Mouse (Mus musculus) midbrain, embryonic 10.5 days (tissue): Measurements from ENCODE around the gene Cradd. TPM values are rescaled to one million over a fixed set of nuclear protein-coding genes. Genes with fewer than 3 reads are reported as not detected.

Experiments used
- DNase-seq: peaks from one replicate; pipeline ENCODE4 v3.0.0-alpha.2; 2017; ENCODE audit warnings: low spot score
- H3K27ac ChIP-seq: fragments of 300-500 bp; sonication (generic); replicated peaks from 2 replicates; pipeline ENCODE4 v1.5.1; 2016; ENCODE audit warnings: mild to moderate bottlenecking
- H3K27me3 ChIP-seq: fragments of 300-500 bp; sonication (generic); 2 replicates; pipeline ENCODE4 v1.6.1; 2016; ENCODE audit warnings: low read depth, mild to moderate bottlenecking; ENCODE audit not compliant: poor library complexity, severe bottlenecking
- H3K36me3 ChIP-seq: fragments of 300-500 bp; sonication (generic); 2 replicates; pipeline ENCODE4 v1.6.1; 2016; ENCODE audit warnings: mild to moderate bottlenecking, moderate library complexity
- H3K4me1 ChIP-seq: fragments of 300-500 bp; sonication (generic); 2 replicates; pipeline ENCODE4 v1.6.1; 2016
- H3K4me3 ChIP-seq: fragments of 300-500 bp; sonication (generic); 2 replicates; pipeline ENCODE4 v1.5.1; 2016; ENCODE audit warnings: mild to moderate bottlenecking, moderate library complexity
- H3K9me3 ChIP-seq: fragments of 300-500 bp; sonication (generic); replicated peaks from 2 replicates; pipeline ENCODE4 v1.6.1; 2016; ENCODE audit warnings: mild to moderate bottlenecking
- WGBS: fragments of 180-500 bp; shearing (Covaris S2); methylation state at CpG from one replicate; pipeline ENCODE4 v1.1.7; 2016; 5-methylcytosine and 5-hydroxymethylcytosine counted together
- polyA plus RNA-seq: library from polyadenylated mRNA; unstranded; fragments of >200 nt; fragmentation: Nextera tagmentation; extraction: Ambion mirVana; gene quantifications from 2 replicates; pipeline ENCODE4 v1.2.1, GENCODE M21; 2016

The Cradd gene
- polyA plus RNA-seq, 1 experiment from 2014 or later, result 14.4 TPM

GRCm38 (mm10) chr10:95297690-95298104, 26.2 kb downstream of the Cradd start:
- Histone ChIP-seq H3K4me1 (peaks cover 28% of the 10 kb centered on the region), H3K4me3 (no peak overlapping the region), H3K9me3 (no peaks in the 10 kb centered on the region), H3K27ac (no peak overlapping the region), H3K27me3 (no peaks in the 10 kb centered on the region), H3K36me3 (no peaks in the 10 kb centered on the region)
- no peak for DNase-seq
- 65% methylated on average over 9 of the region's 9 CpGs for WGBS

GRCm38 (mm10) chr10:95297024-95297423, 26.9 kb downstream of the Cradd start:
- 86% methylated on average over 11 of the region's 11 CpGs for WGBS

DNA sequence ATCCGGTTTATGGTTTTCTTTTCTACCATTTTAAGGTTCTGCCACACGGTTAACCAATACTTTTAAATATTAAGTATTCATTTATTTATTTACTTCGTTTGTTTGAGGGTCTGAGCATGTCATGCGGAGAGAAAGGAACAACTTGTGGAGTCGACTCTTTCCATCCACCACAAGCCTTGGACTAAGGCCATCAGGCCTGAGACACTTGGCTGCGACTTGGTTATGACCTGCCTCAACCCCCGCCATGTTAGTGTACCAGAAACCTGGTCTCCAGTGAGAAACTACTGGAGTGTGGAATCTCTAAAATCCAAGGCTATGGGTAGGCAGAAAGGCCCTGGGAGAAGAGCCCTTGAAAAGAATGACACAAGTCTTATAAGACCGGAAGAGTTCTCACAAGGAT, 30.7 kb downstream of the Cradd start:
- WGBS, result 92% methylated on average over 8 of the region's 8 CpGs
- Histone ChIP-seq H3K4me3 (no peak overlapping the region), H3K27ac (no peak overlapping the region), H3K27me3 (no peaks in the 10 kb centered on the region), H3K9me3 (no peaks in the 10 kb centered on the region), H3K4me1 (peaks cover 13% of the 10 kb centered on the region; the same call in 1 of the 2 replicates), H3K36me3 (no peaks in the 10 kb centered on the region)
- DNase-seq, result no peak

More at GRCm38 (mm10) chr10:95297024-95297423, 26.9 kb downstream of the Cradd start:
- Histone ChIP-seq H3K36me3 (no peaks in the 10 kb centered on the region), H3K27me3 (no peaks in the 10 kb centered on the region), H3K27ac (no peak overlapping the region), H3K9me3 (no peaks in the 10 kb centered on the region), H3K4me3 (no peak overlapping the region), H3K4me1 (peaks cover 21% of the 10 kb centered on the region)
- no peak for DNase-seq

GRCm38 (mm10) chr10:95292269-95292668, 31.7 kb downstream of the Cradd start:
- Histone ChIP-seq H3K4me1 (peaks cover 6% of the 10 kb centered on the region; the same call in 1 of the 2 replicates), H3K27ac (no peak overlapping the region), H3K4me3 (no peak overlapping the region), H3K9me3 (no peaks in the 10 kb centered on the region), H3K36me3 (no peaks in the 10 kb centered on the region), H3K27me3 (no peaks in the 10 kb centered on the region)
- DNase-seq, result no peak
- 91% methylated on average over 5 of the region's 5 CpGs for WGBS

GRCm38 (mm10) chr10:95291133-95291876, 32.6 kb downstream of the Cradd start:
- WGBS, result 87% methylated on average over 13 of the region's 13 CpGs
- Histone ChIP-seq H3K4me1 (no peaks in the 10 kb centered on the region), H3K9me3 (no peaks in the 10 kb centered on the region), H3K27me3 (no peaks in the 10 kb centered on the region), H3K27ac (no peak overlapping the region), H3K36me3 (no peaks in the 10 kb centered on the region), H3K4me3 (no peak overlapping the region)
- no peak for DNase-seq

GRCm38 (mm10) chr10:95289819-95290218, 34.1 kb downstream of the Cradd start:
- 85% methylated on average over 8 of the region's 8 CpGs for WGBS
- H3K4me3 ChIP-seq, result no peak overlapping the region
- no peak for DNase-seq
- no peaks in the 10 kb centered on the region for H3K9me3 ChIP-seq
- H3K4me1 ChIP-seq, result no peaks in the 10 kb centered on the region
- no peaks in the 10 kb centered on the region for H3K36me3 ChIP-seq
- no peak overlapping the region for H3K27ac ChIP-seq
- no peaks in the 10 kb centered on the region for H3K27me3 ChIP-seq

GRCm38 (mm10) chr10:95288206-95288605, 35.7 kb downstream of the Cradd start:
- 91% methylated on average over 4 of the region's 4 CpGs for WGBS
- no peaks in the 10 kb centered on the region for H3K36me3 ChIP-seq
- no peaks in the 10 kb centered on the region for H3K9me3 ChIP-seq
- H3K27me3 ChIP-seq, result no peaks in the 10 kb centered on the region
- no peaks in the 10 kb centered on the region for H3K4me1 ChIP-seq
- no peak overlapping the region for H3K27ac ChIP-seq
- H3K4me3 ChIP-seq, result no peak overlapping the region
- DNase-seq, result no peak

- 89% methylated on average over 8 of the region's 8 CpGs for WGBS
Observed at GRCm38 (mm10) chr10:95287351-95287750, 36.6 kb downstream of the Cradd start.

DNA sequence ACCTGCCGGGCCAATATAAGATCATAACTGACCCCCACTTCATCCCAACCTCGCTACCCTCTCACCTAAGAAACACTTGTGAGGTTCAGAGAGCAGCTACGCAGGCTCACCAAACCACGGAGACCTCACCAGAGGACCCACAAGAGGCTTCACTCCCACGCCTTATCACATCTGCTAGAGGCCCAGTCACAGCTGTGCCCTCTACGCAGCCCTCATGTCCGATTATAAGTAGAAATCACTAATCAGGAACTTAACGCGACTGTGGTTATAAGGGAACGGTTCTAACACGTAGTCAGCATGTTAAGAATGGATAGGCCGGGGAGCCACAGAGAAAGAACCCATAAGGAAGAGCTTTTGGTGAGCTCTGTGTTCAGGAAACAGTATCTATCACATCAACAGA, 40.5 kb downstream of the Cradd start:
- Histone ChIP-seq H3K27me3 (no peaks in the 10 kb centered on the region), H3K36me3 (no peaks in the 10 kb centered on the region), H3K27ac (no peak overlapping the region), H3K4me1 (no peaks in the 10 kb centered on the region), H3K4me3 (no peak overlapping the region), H3K9me3 (no peaks in the 10 kb centered on the region)
- WGBS, result 95% methylated on average over 12 of the region's 12 CpGs
- no peak for DNase-seq

More at GRCm38 (mm10) chr10:95287351-95287750, 36.6 kb downstream of the Cradd start:
- no peak for DNase-seq
- H3K36me3 ChIP-seq, result no peaks in the 10 kb centered on the region
- no peaks in the 10 kb centered on the region for H3K4me1 ChIP-seq
- H3K27me3 ChIP-seq, result no peaks in the 10 kb centered on the region
- H3K27ac ChIP-seq, result no peak overlapping the region
- no peak overlapping the region for H3K4me3 ChIP-seq
- no peaks in the 10 kb centered on the region for H3K9me3 ChIP-seq

DNA sequence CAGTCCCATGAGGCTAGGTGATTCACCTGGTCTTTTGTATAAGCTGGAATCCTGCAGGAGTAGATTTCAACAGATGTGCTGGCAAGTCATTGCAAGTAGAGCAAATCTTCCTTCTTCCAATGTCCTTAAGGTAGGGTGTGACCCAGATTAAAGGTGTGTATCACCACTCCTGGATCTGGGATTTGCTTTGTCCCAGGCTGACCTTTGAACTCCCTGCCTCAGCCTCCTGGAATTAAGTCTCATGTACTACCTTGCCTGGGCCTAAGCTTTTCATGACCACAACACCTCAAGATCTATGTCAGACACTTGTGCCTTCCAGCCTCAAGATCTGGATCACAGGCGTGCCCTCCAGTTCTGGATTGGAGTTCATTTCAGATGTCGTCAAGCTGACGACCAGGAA, 41.9 kb downstream of the Cradd start:
- Histone ChIP-seq H3K9me3 (no peaks in the 10 kb centered on the region), H3K4me3 (no peak overlapping the region), H3K27ac (no peak overlapping the region), H3K4me1 (no peaks in the 10 kb centered on the region), H3K36me3 (no peaks in the 10 kb centered on the region), H3K27me3 (no peaks in the 10 kb centered on the region)
- 92% methylated on average over 3 of the region's 3 CpGs for WGBS
- no peak for DNase-seq

DNA sequence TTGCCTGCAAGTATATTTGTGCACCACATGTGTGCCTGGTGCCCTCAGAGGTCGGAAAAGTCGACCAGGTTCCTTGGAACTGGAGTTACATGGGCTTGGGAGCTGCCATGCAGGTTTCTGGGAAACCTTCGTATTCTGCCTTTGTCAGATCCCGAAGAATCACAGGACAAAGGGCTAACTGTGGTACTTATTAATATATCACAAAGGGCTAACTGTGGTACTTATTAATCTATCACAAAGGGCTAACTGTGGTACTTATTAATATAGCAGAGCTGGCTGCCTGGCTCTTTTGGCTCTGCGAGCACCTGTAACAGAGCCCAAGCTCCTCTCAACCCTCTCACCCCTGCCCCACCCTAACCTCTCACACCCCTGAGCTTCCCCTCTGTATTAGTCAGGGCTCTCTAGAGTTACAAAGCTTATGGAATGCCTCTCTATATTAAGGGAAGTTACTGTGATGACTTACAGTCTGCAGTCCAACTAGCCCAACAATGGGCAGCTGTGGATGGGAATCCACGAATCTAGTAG, 42.4 kb downstream of the Cradd start:
- 84% methylated on average over 6 of the region's 6 CpGs for WGBS

GRCm38 (mm10) chr10:95280327-95280726, 43.6 kb downstream of the Cradd start:
- H3K27ac ChIP-seq, result no peak overlapping the region
- DNase-seq, result no peak

More for the DNA sequence above, 42.4 kb downstream of the Cradd start:
- no peaks in the 10 kb centered on the region for H3K27me3 ChIP-seq
- H3K9me3 ChIP-seq, result no peaks in the 10 kb centered on the region
- no peak overlapping the region for H3K27ac ChIP-seq
- no peaks in the 10 kb centered on the region for H3K36me3 ChIP-seq
- DNase-seq, result no peak
- no peak overlapping the region for H3K4me3 ChIP-seq
- H3K4me1 ChIP-seq, result no peaks in the 10 kb centered on the region

GRCm38 (mm10) chr10:95279459-95279858, 44.5 kb downstream of the Cradd start:
- no peaks in the 10 kb centered on the region for H3K27me3 ChIP-seq
- H3K9me3 ChIP-seq, result no peaks in the 10 kb centered on the region
- 88% methylated on average over 1 of the region's 1 CpGs for WGBS
- DNase-seq, result no peak
- no peaks in the 10 kb centered on the region for H3K4me1 ChIP-seq
- H3K27ac ChIP-seq, result no peak overlapping the region
- H3K36me3 ChIP-seq, result no peaks in the 10 kb centered on the region
- H3K4me3 ChIP-seq, result no peak overlapping the region

More at GRCm38 (mm10) chr10:95280327-95280726, 43.6 kb downstream of the Cradd start:
- WGBS, result 94% methylated on average over 3 of the region's 3 CpGs
- Histone ChIP-seq H3K27me3 (no peaks in the 10 kb centered on the region), H3K36me3 (no peaks in the 10 kb centered on the region), H3K4me1 (no peaks in the 10 kb centered on the region), H3K4me3 (no peak overlapping the region), H3K9me3 (no peaks in the 10 kb centered on the region)
